Mouse (Mus musculus) ovary, postnatal 10 days (tissue): ENCODE results near the gene Mrpl39.

Experiments used
- DNase-seq: peaks from one replicate; pipeline ENCODE4 v3.0.0; 2022; ENCODE audit warnings: low spot score

The Mrpl39 gene

GRCm38 (mm10) chr16:84744703-84745490 is 9.4 kb upstream of the Mrpl39 start:
- DNase-seq, result no peak

- DNase-seq, result no peak
These were observed 1.8 kb upstream of the Mrpl39 start for GRCm38 (mm10) chr16:84737358-84737757.

- DNase-seq, result no peak
These were observed 756 bp downstream of the Mrpl39 start for GRCm38 (mm10) chr16:84734806-84735165.

- no peak for DNase-seq
These were observed 14.9 kb downstream of the Mrpl39 start for GRCm38 (mm10) chr16:84720670-84721069.

- no peak for DNase-seq
These were observed 17.3 kb downstream of the Mrpl39 start for GRCm38 (mm10) chr16:84718250-84718649.

GRCm38 (mm10) chr16:84717618-84718248 is 17.8 kb downstream of the Mrpl39 start:
- DNase-seq, result no peak

- no peak for DNase-seq
These were observed 18.6 kb downstream of the Mrpl39 start for GRCm38 (mm10) chr16:84716724-84717617.

GRCm38 (mm10) chr16:84716197-84716596 is 19.3 kb downstream of the Mrpl39 start:
- DNase-seq, result no peak

GRCm38 (mm10) chr16:84714978-84715377 is 20.6 kb downstream of the Mrpl39 start:
- no peak for DNase-seq

GRCm38 (mm10) chr16:84713926-84714325 is 21.6 kb downstream of the Mrpl39 start:
- DNase-seq, result no peak

GRCm38 (mm10) chr16:84713156-84713555 is 22.4 kb downstream of the Mrpl39 start:
- no peak for DNase-seq

- DNase-seq, result no peak
These were observed 26.9 kb downstream of the Mrpl39 start for GRCm38 (mm10) chr16:84708649-84709048.

- no peak for DNase-seq
These were observed 27.7 kb downstream of the Mrpl39 start for GRCm38 (mm10) chr16:84707802-84708201.

GRCm38 (mm10) chr16:84706571-84706970 is 29.0 kb downstream of the Mrpl39 start:
- DNase-seq, result no peak

- DNase-seq, result no peak
These were observed 30.0 kb downstream of the Mrpl39 start for GRCm38 (mm10) chr16:84705507-84705906.

GRCm38 (mm10) chr16:84704661-84705240 is 30.8 kb downstream of the Mrpl39 start:
- DNase-seq, result no peak

- no peak for DNase-seq
These were observed 31.5 kb downstream of the Mrpl39 start for GRCm38 (mm10) chr16:84703769-84704660.

GRCm38 (mm10) chr16:84703129-84703768 is 32.3 kb downstream of the Mrpl39 start:
- DNase-seq, result peak; percentile 7

GRCm38 (mm10) chr16:84702230-84703128 is 33.1 kb downstream of the Mrpl39 start:
- DNase-seq, result no peak

- DNase-seq, result no peak
These were observed 34.5 kb downstream of the Mrpl39 start for GRCm38 (mm10) chr16:84701041-84701440.
